7 mouse cellular contexts compared by ENCODE assay signal in genomic region chr7:144937899-144938517, GRCm38 (mm10). TPM values are rescaled to one million over a fixed set of nuclear protein-coding genes. Genes with fewer than 3 reads are reported as not detected.
DNase-seq lines count a peak whose midpoint lies in the region; ATAC-seq and TF ChIP-seq lines count a peak whose summit lies in the region.

No protein-coding gene starts in this region.

- H3K4me1 ChIP-seq in thymus, adult 2 months (replicated peaks; ENCODE audit: control insufficient read depth, insufficient read depth, low read length), result peaks cover 18% of the 10 kb centered on the region
- peaks cover 67% of the 10 kb centered on the region for H3K4me1 ChIP-seq in forebrain, embryonic 10.5 days
- peaks cover 54% of the 10 kb centered on the region for H3K4me1 ChIP-seq in hindbrain, embryonic 16.5 days (ENCODE audit: control insufficient read depth, insufficient read depth, low read depth, low read length)

- H3K36me3 ChIP-seq in thymus, adult 2 months (ENCODE audit: control insufficient read depth, insufficient read depth, low read length), result no peaks in the 10 kb centered on the region
- H3K36me3 ChIP-seq in forebrain, embryonic 10.5 days (replicated peaks), result peaks cover 51% of the 10 kb centered on the region
- H3K36me3 ChIP-seq in hindbrain, embryonic 16.5 days (ENCODE audit: control insufficient read depth, insufficient read depth, low read length), result no peaks in the 10 kb centered on the region

- no peak for TF ChIP-seq POLR2A in thymus, adult 2 months (IDR thresholded peaks at IDR 0.05; ENCODE audit: control insufficient read depth, extremely low read depth, insufficient read depth, low read length, poor library complexity)

- H3K4me2 ChIP-seq in hindbrain, embryonic 16.5 days (ENCODE audit: low read length), result peak overlapping the region; percentile 90

- peaks cover 19% of the 10 kb centered on the region for H3K27me3 ChIP-seq in thymus, adult 2 months (ENCODE audit: control insufficient read depth, insufficient read depth, low read length)
- H3K27me3 ChIP-seq in forebrain, embryonic 10.5 days (ENCODE audit: poor library complexity, severe bottlenecking), result peaks cover 28% of the 10 kb centered on the region; the same call in 1 of the 2 replicates
- peaks cover 19% of the 10 kb centered on the region for H3K27me3 ChIP-seq in hindbrain, embryonic 16.5 days (replicated peaks; ENCODE audit: control insufficient read depth, insufficient read depth, low read length)

- H3K27ac ChIP-seq in thymus, adult 2 months (ENCODE audit: control insufficient read depth, insufficient read depth, low read length), result no peak overlapping the region
- H3K27ac ChIP-seq in forebrain, embryonic 10.5 days, result peak overlapping the region; percentile 99
- no peak overlapping the region for H3K27ac ChIP-seq in hindbrain, embryonic 16.5 days (ENCODE audit: low read depth, low read length)

- WGBS in thymus, adult 2 months, result 2% methylated on average over 39 of the region's 39 CpGs
- WGBS in forebrain, embryonic 10.5 days, result under 1% methylated on average over 39 of the region's 39 CpGs
- 2% methylated on average over 39 of the region's 39 CpGs for WGBS in hindbrain, embryonic 16.5 days

- DNase-seq in thymus, adult 2 months, result no peak
- DNase-seq in thymus, adult 18-20 months, result no peak
- peak; percentile 50 for DNase-seq in forebrain, embryonic 10.5 days (ENCODE audit: extremely low spot score, low spot score)
- peak; percentile 16 for DNase-seq in lung, postnatal 36 days
- no peak for DNase-seq in layer of hippocampus, adult 9-10 months (ENCODE audit: low spot score)

- TF ChIP-seq CTCF in thymus, adult 2 months (IDR thresholded peaks at IDR 0.05; ENCODE audit: borderline replicate concordance, control insufficient read depth, extremely low read depth, insufficient read depth, low read length, poor library complexity), result no peak

- peak overlapping the region; percentile 18 for H3K4me3 ChIP-seq in thymus, adult 2 months (ENCODE audit: control insufficient read depth, insufficient read depth, low read length)
- peak overlapping the region; percentile 88 for H3K4me3 ChIP-seq in forebrain, embryonic 10.5 days
- H3K4me3 ChIP-seq in hindbrain, embryonic 16.5 days (ENCODE audit: low read length), result peak overlapping the region; percentile 44

- no peaks in the 10 kb centered on the region for H3K9me3 ChIP-seq in forebrain, embryonic 10.5 days
- H3K9me3 ChIP-seq in hindbrain, embryonic 16.5 days (ENCODE audit: control insufficient read depth, low read length), result no peaks in the 10 kb centered on the region

- ATAC-seq in hindbrain, embryonic 16.5 days, result peak; percentile 29; the same call in 1 of the 2 replicates
- ATAC-seq in megakaryocyte-erythroid progenitor cell, adult 5-6 weeks (replicated peaks; ENCODE audit: low FRiP score, low TSS enrichment, poor library complexity, severe bottlenecking), result no peak; the same call in 1 of the 2 replicates

- peak overlapping the region; percentile 55 for H3K9ac ChIP-seq in hindbrain, embryonic 16.5 days (ENCODE audit: low read depth, low read length)

RNA-seq across cellular contexts. Expression of gene Ccnd1, which starts 1.7 kb away (rescaled TPM):
- polyA plus RNA-seq in thymus, adult 2 months (2012; rRNA removed), result 14.4 and 21.7 TPM in 2 replicates
- polyA plus RNA-seq in forebrain, embryonic 10.5 days (2016; fragmentation: Nextera tagmentation; extraction: Ambion mirVana), result 233 and 246 TPM in 2 replicates
- polyA plus RNA-seq in hindbrain, embryonic 16.5 days (2015; fragmentation: Nextera tagmentation; extraction: Ambion mirVana), result 31.0 and 33.5 TPM in 2 replicates
- 3.8 and 5.3 TPM in 2 replicates for total RNA-seq in megakaryocyte-erythroid progenitor cell, adult 5-6 weeks (2014; fragmentation: Nextera tagmentation)
- total RNA-seq in megakaryocyte-erythroid progenitor cell, adult 5-6 weeks (2017), result 5.9 and 6.7 TPM in 2 replicates

RNA-seq across cellular contexts. Expression of gene LTO1, which starts 23.1 kb away (rescaled TPM):
- 23.5 and 26.6 TPM in 2 replicates for polyA plus RNA-seq in thymus, adult 2 months (2012; rRNA removed)
- 24.6 and 26.7 TPM in 2 replicates for polyA plus RNA-seq in forebrain, embryonic 10.5 days (2016; fragmentation: Nextera tagmentation; extraction: Ambion mirVana)
- 29.7 and 32.5 TPM in 2 replicates for polyA plus RNA-seq in hindbrain, embryonic 16.5 days (2015; fragmentation: Nextera tagmentation; extraction: Ambion mirVana)
- 21.0 and 40.2 TPM in 2 replicates for total RNA-seq in megakaryocyte-erythroid progenitor cell, adult 5-6 weeks (2014; fragmentation: Nextera tagmentation)
- total RNA-seq in megakaryocyte-erythroid progenitor cell, adult 5-6 weeks (2017), result 27.1 and 30.4 TPM in 2 replicates

RNA-seq across cellular contexts. Expression of gene Fgf15, which starts 41.7 kb away (rescaled TPM):
- 0.40 and 0.42 TPM in 2 replicates for polyA plus RNA-seq in thymus, adult 2 months (2012; rRNA removed)
- polyA plus RNA-seq in forebrain, embryonic 10.5 days (2016; fragmentation: Nextera tagmentation; extraction: Ambion mirVana), result 60.7 and 78.7 TPM in 2 replicates
- 22.7 and 23.6 TPM in 2 replicates for polyA plus RNA-seq in hindbrain, embryonic 16.5 days (2015; fragmentation: Nextera tagmentation; extraction: Ambion mirVana)
- not detected in 2 replicates for total RNA-seq in megakaryocyte-erythroid progenitor cell, adult 5-6 weeks (2014; fragmentation: Nextera tagmentation)
- 0.52 and 0.88 TPM in 2 replicates for total RNA-seq in megakaryocyte-erythroid progenitor cell, adult 5-6 weeks (2017)

Comparison
In these comparisons a context has a peak if more than half of its experiments do, and no peak if none do; other contexts are left out.
1. DNase-seq: peak in forebrain, embryonic 10.5 days (single experiment) and lung, postnatal 36 days (single experiment); none in thymus, adult 2 months (single experiment), thymus, adult 18-20 months (0 of 2) and layer of hippocampus, adult 9-10 months (single experiment).
2. H3K4me3 ChIP-seq: peak in every context shown above with its lines; median percentile 88 in forebrain, embryonic 10.5 days; 44 in hindbrain, embryonic 16.5 days; 18 in thymus, adult 2 months.
3. RNA of gene Fgf15, which starts 41.7 kb away (polyA plus RNA-seq): 60.7 to 78.7 TPM in forebrain, embryonic 10.5 days and 22.7 to 23.6 TPM in hindbrain, embryonic 16.5 days; 0.40 to 0.42 TPM in thymus, adult 2 months; every median in the first group is over 10 times any median in the second.